Comparison of ENCODE assay signal across 8 mouse cellular contexts in genomic region chr11:57962382-57963285, GRCm38 (mm10). TPM values are rescaled to one million over a fixed set of nuclear protein-coding genes. Genes with fewer than 3 reads are reported as not detected.
DNase-seq lines count a peak whose midpoint lies in the region.

No protein-coding gene starts in this region.

- peaks cover 10% of the 10 kb centered on the region for H3K27me3 ChIP-seq in megakaryocyte, embryonic 14.5 days (replicated peaks)

- peaks cover 29% of the 10 kb centered on the region for H3K4me1 ChIP-seq in megakaryocyte, embryonic 14.5 days

- H3K4me3 ChIP-seq in megakaryocyte, embryonic 14.5 days (replicated peaks), result peak overlapping the region; percentile 95

- H3K9me3 ChIP-seq in megakaryocyte, embryonic 14.5 days, result no peaks in the 10 kb centered on the region

- no peaks in the 10 kb centered on the region for H3K36me3 ChIP-seq in megakaryocyte, embryonic 14.5 days (replicated peaks; ENCODE audit: low read length)

- DNase-seq in adrenal gland, adult (ENCODE audit: inconsistent age in 2 of 2, low spot score in 1 of 2), result peak; percentile 89 to 96
- DNase-seq in embryo, embryonic 10 days (ENCODE audit: low spot score), result peak; percentile 93
- DNase-seq in gastrocnemius, postnatal 10 days, result peak; percentile 74
- peak; percentile 90 for DNase-seq in induced T-regulatory cell, adult 2 months (ENCODE audit: low read depth)
- DNase-seq in left cerebral cortex, adult 9 months (ENCODE audit: low spot score in 2 of 2), result peak; percentile 42 to 85
- DNase-seq in right cerebral cortex, adult 2 months (ENCODE audit: low spot score in 2 of 2), result peak; percentile 80 to 84
- peak; percentile 31 for DNase-seq in urinary bladder, postnatal 10 days (ENCODE audit: low spot score)

RNA-seq across cellular contexts. Expression of gene Larp1, which starts 46.2 kb away (rescaled TPM):
- 10 to 100 TPM; 78.2 to 88.3 TPM for total RNA-seq in gastrocnemius, postnatal 10 days (2021)
- 25.9 and 62.2 TPM in 2 replicates for polyA plus RNA-seq in megakaryocyte, embryonic 14.5 days (2012; ENCODE audit: insufficient read depth, low replicate concordance)

Comparison
In these comparisons a context has a peak if more than half of its experiments do, and no peak if none do; other contexts are left out.
1. Peak in every context shown above with its lines: DNase-seq and H3K4me3 ChIP-seq.
2. DNase-seq: peak in every context shown above with its lines; median percentile 93 in embryo, embryonic 10 days; 92 in adrenal gland, adult; 90 in induced T-regulatory cell, adult 2 months; 82 in right cerebral cortex, adult 2 months; 74 in gastrocnemius, postnatal 10 days; 64 in left cerebral cortex, adult 9 months; 31 in urinary bladder, postnatal 10 days.